Mouse (Mus musculus) ES-E14 (cell line): ENCODE data around the gene Sec24b. TPM values are rescaled to one million over a fixed set of nuclear protein-coding genes. Genes with fewer than 3 reads are reported as not detected.

ENCODE experiments used
- DNase-seq: peaks from one replicate; pipeline ENCODE4 v3.0.0-alpha.2; 2013; ENCODE audit warnings: low read depth, low spot score
- H3K27ac ChIP-seq: 2 replicates; pipeline ENCODE4 v1.5.1; 2012; ENCODE audit warnings: low read depth, mild to moderate bottlenecking, low read length, moderate library complexity, mixed read lengths; ENCODE audit not compliant: poor library complexity, insufficient read depth, severe bottlenecking
- H3K36me3 ChIP-seq: 2 replicates; pipeline ENCODE4 v1.6.1; 2012; ENCODE audit warnings: mild to moderate bottlenecking, low read length, moderate library complexity, mixed read lengths; ENCODE audit not compliant: control insufficient read depth, poor library complexity, insufficient read depth, severe bottlenecking
- H3K4me1 ChIP-seq, 2 experiments: fragments of 150-350 bp in 1 of 2; sonication (generic) in 1 of 2; 2 replicates each; pipeline ENCODE4 v1.6.1; 2012; ENCODE audit warnings: low read length in 2 of 2, mild to moderate bottlenecking in 1 of 2, mixed read lengths in 1 of 2; ENCODE audit not compliant: control insufficient read depth in 2 of 2, insufficient read depth in 2 of 2, poor library complexity in 1 of 2
- H3K4me3 ChIP-seq, 2 experiments: fragments of 150-350 bp in 1 of 2; sonication (generic) in 1 of 2; 2 replicates each; pipeline ENCODE4 v1.5.1; 2012; ENCODE audit warnings: low read length in 2 of 2, low read depth in 1 of 2, mild to moderate bottlenecking in 1 of 2, mixed read lengths in 1 of 2; ENCODE audit not compliant: insufficient read depth in 1 of 2, poor library complexity in 1 of 2, severe bottlenecking in 1 of 2
- H3K9ac ChIP-seq: 2 replicates; pipeline ENCODE4 v1.6.1; 2012; ENCODE audit warnings: low read depth, mild to moderate bottlenecking, low read length, mixed read lengths; ENCODE audit not compliant: poor library complexity, insufficient read depth, severe bottlenecking
- H3K9me3 ChIP-seq: fragments of 150-350 bp; sonication (generic); 2 replicates; pipeline ENCODE4 v1.6.1; 2012; ENCODE audit warnings: low read depth, mild to moderate bottlenecking, low read length; ENCODE audit not compliant: control insufficient read depth, insufficient read depth
- CHD2 ChIP-seq: IDR thresholded peaks from 2 replicates; pipeline ENCODE4 v1.6.1; 2014; ENCODE audit warnings: mild to moderate bottlenecking, low read depth, low read length, inconsistent platforms
- HCFC1 ChIP-seq: IDR thresholded peaks from 2 replicates; pipeline ENCODE4 v1.6.1; 2012; ENCODE audit warnings: low read length, inconsistent platforms, borderline replicate concordance; ENCODE audit not compliant: insufficient read depth
- MAFK ChIP-seq: IDR thresholded peaks from 2 replicates; pipeline ENCODE4 v1.6.1; 2014; ENCODE audit warnings: mild to moderate bottlenecking, low read depth, low read length, inconsistent platforms; ENCODE audit not compliant: insufficient read depth
- ZC3H11A ChIP-seq: IDR thresholded peaks from 2 replicates; pipeline ENCODE4 v1.6.1; 2012; ENCODE audit warnings: low read depth, mild to moderate bottlenecking, inconsistent platforms, low read length, borderline replicate concordance
- ZNF384 ChIP-seq: IDR thresholded peaks from 2 replicates; pipeline ENCODE4 v1.6.1; 2012; ENCODE audit warnings: low read depth, low read length, inconsistent platforms
- in situ Hi-C, 2 experiments: fragments of 600-800 bp; cut with MboI; formaldehyde crosslinking; loops; one replicate each; pipeline ENCODE4 v1.15.1; 2025; ENCODE audit warnings: low sequenced_read_pairs in 2 of 2, inconsistent platforms in 1 of 2; ENCODE audit not compliant: unreplicated experiment in 2 of 2
- total RNA-seq: library from RNA; depleted of rRNA; stranded (reverse); fragments of 300-350 nt; gene quantifications from 2 replicates; pipeline ENCODE4 v1.2.3, GENCODE M21; 2012

Gene Sec24b
- total RNA-seq, 1 experiment = 39.6 TPM

DNA sequence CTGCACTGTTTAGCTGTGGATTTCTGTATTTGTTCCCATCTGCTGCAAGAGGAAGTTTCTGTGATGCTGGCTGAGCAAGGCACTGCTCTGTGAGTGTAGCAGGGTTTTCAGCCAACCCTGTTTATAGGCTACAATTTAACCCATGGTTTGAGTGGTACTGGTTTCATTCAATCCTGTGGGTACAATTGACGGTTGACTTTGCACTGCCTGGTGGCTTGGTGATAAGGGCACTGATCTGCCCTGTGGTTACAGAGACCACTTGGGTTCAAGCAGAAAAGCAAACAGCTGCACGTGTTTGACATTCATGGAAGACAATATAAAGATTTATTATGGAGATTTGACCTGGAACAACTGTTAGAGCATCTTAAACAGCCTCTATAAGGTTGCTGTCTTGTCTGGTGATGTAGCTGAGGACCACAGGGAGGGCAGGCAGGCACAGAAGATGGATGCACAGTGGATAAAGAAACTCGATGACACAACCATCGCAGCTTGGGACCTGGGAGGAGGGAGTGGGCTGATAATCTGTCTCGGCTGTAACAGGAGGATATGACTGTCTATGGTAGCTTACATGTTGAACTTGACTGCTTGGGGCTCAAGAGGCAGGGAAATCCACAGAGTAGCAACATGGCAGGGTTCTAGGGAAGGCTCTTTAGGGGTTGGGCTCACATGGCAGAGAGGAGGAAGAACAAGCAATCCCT is 115.0 kb downstream of the Sec24b start:
- no peak for DNase-seq
- no peaks in the 10 kb centered on the region for H3K4me1 ChIP-seq
- TF ChIP-seq MAFK (no peak), HCFC1 (no peak), ZNF384 (no peak), CHD2 (no peak), ZC3H11A (no peak)
- no peaks in the 10 kb centered on the region for H3K36me3 ChIP-seq
- no peak overlapping the region for H3K27ac ChIP-seq
- no peak overlapping the region for H3K4me3 ChIP-seq
- no peak overlapping the region for H3K9ac ChIP-seq
- H3K9me3 ChIP-seq = no peaks in the 10 kb centered on the region
- in situ Hi-C loops = no loop called here

DNA sequence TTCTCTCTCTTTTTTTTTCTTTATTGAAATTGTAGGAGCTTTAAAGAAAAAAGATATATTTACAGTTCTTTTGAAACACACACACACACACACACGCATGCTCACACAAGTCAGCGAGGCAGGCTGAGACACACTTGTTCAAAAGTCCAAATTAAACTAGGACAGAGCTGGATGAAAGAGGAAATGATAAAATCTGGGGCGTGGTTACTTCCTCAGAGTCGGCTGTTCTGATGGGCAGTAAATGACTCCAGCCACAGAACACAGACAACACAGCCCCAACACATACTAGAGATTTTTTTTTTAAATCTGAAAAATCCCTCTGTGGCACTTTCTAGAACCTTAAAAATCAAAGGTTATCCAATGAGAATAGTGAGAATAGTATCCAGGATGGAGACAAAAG is 117.5 kb downstream of the Sec24b start:
- DNase-seq = no peak
- H3K36me3 ChIP-seq = no peaks in the 10 kb centered on the region
- in situ Hi-C loops = no loop called here

DNA sequence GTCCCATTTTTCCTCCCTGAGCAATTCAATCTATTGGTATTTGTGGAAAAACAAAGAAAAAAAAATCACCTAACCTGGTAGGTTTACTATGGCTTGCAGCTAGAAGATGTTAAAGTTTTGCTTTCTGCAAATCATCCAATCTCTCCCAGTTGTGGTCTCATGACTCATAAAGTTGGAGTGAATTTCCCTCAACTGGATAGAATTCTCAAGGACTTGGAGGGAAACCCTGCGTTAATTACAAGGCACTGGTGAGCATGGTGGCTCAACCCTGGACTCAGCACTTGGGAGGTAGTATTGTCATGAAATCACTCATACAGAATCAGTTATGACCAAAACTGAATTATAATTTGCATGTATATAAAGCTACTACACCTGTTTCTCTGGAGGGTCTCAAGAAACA is 120.1 kb downstream of the Sec24b start:
- H3K36me3 ChIP-seq = no peaks in the 10 kb centered on the region
- H3K9me3 ChIP-seq = no peaks in the 10 kb centered on the region
- H3K9ac ChIP-seq = no peak overlapping the region
- in situ Hi-C loops = no loop called here
- no peak overlapping the region for H3K4me3 ChIP-seq
- no peak overlapping the region for H3K27ac ChIP-seq
- no peak for DNase-seq
- no peak for TF ChIP-seq ZNF384
- no peak for TF ChIP-seq CHD2
- TF ChIP-seq MAFK = no peak
- no peak for TF ChIP-seq HCFC1
- no peak for TF ChIP-seq ZC3H11A
- H3K4me1 ChIP-seq = peaks cover 0 to 3% of the 10 kb centered on the region in 2 experiments; a peak in 1 of 4 replicates

More for the DNA sequence above, 117.5 kb downstream of the Sec24b start:
- Histone ChIP-seq H3K4me3 (no peak overlapping the region), H3K27ac (no peak overlapping the region), H3K4me1 (no peaks in the 10 kb centered on the region), H3K9ac (no peak overlapping the region), H3K9me3 (no peaks in the 10 kb centered on the region)
- TF ChIP-seq HCFC1 (no peak), ZC3H11A (no peak), ZNF384 (no peak)

DNA sequence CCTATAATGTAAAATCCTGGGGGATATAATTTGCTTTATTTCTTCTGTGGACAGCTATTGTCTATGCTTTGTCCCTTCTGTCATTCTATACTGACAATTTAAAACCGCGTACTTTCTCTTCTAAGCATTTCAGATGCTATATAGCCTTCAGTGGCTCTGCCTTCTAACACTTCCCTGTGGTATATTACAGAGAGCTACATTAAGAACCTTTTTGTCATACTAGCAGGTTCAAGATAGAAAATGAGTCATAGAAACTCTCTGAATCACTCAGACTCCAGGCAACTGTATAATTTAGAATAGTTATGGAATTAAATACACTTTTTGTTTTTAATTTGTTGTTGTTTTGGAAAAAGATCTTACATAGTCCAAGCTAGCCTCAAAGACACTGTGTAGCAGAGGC is 120.6 kb downstream of the Sec24b start:
- Histone ChIP-seq H3K4me3 (no peak overlapping the region), H3K9ac (no peak overlapping the region), H3K4me1 (peaks cover 0 to 3% of the 10 kb centered on the region in 2 experiments; a peak in 1 of 4 replicates), H3K27ac (no peak overlapping the region), H3K36me3 (no peaks in the 10 kb centered on the region), H3K9me3 (no peaks in the 10 kb centered on the region)
- no peak for TF ChIP-seq ZC3H11A
- no peak for TF ChIP-seq ZNF384
- no peak for TF ChIP-seq CHD2
- no peak for DNase-seq
- in situ Hi-C loops = no loop called here

DNA sequence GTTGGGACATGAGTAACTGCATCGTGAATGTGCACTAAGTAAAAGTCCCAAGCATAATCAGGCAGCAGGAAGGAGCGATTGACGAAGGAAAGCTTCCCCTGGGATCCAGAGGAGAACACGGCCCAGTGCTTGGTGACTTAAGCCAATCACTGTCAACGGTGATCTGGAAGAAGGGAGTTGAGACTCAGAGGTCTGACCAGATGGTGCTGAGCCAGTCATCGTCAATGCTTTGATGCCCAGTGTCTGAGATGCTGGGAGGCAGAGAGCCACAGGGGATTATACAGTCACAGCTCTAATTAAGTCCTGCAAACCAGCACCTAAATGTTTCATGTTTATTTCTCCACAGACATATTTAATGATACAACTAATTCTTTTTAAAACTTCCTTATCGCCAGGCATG is 122.3 kb downstream of the Sec24b start:
- Histone ChIP-seq H3K9me3 (no peaks in the 10 kb centered on the region), H3K27ac (no peak overlapping the region), H3K4me3 (no peak overlapping the region), H3K9ac (no peak overlapping the region), H3K36me3 (no peaks in the 10 kb centered on the region), H3K4me1 (peaks cover 0 to 3% of the 10 kb centered on the region in 2 experiments; a peak in 1 of 4 replicates)
- DNase-seq = no peak
- no peak for TF ChIP-seq HCFC1
- no peak for TF ChIP-seq ZNF384
- no peak for TF ChIP-seq ZC3H11A
- TF ChIP-seq MAFK = no peak
- no peak for TF ChIP-seq CHD2
- in situ Hi-C loops = no loop called here
